Mouse (Mus musculus): Measurements from ENCODE around the gene Hist4h4.

The Hist4h4 gene

GRCm38 (mm10) chr6:136803739-136804633 is at the start of gene Hist4h4:
Hist4h4 (minus strand) TSS chr6:136804415.
- DNase-seq (ENCODE audit: extremely low read depth, low read depth, low spot score): peak; percentile 66

GRCm38 (mm10) chr6:136852762-136853161 is 48.5 kb upstream of the Hist4h4 start:
- no peak for DNase-seq (ENCODE audit: extremely low read depth, low read depth, low spot score)

- DNase-seq (ENCODE audit: extremely low read depth, low read depth, low spot score): no peak
Measured at GRCm38 (mm10) chr6:136852348-136852747, 48.1 kb upstream of the Hist4h4 start.

- DNase-seq (ENCODE audit: extremely low read depth, low read depth, low spot score): no peak
Measured at GRCm38 (mm10) chr6:136850267-136850666, 46.1 kb upstream of the Hist4h4 start.

GRCm38 (mm10) chr6:136848971-136849370 is 44.8 kb upstream of the Hist4h4 start:
- no peak for DNase-seq (ENCODE audit: extremely low read depth, low read depth, low spot score)

GRCm38 (mm10) chr6:136848399-136848798 is 44.2 kb upstream of the Hist4h4 start:
- no peak for DNase-seq (ENCODE audit: extremely low read depth, low read depth, low spot score)

GRCm38 (mm10) chr6:136847790-136848189 is 43.6 kb upstream of the Hist4h4 start:
- DNase-seq (ENCODE audit: extremely low read depth, low read depth, low spot score): no peak

- no peak for DNase-seq (ENCODE audit: extremely low read depth, low read depth, low spot score)
Measured at GRCm38 (mm10) chr6:136847267-136847666, 43.1 kb upstream of the Hist4h4 start.

GRCm38 (mm10) chr6:136845706-136846480 is 41.7 kb upstream of the Hist4h4 start:
- DNase-seq (ENCODE audit: extremely low read depth, low read depth, low spot score): no peak

- DNase-seq (ENCODE audit: extremely low read depth, low read depth, low spot score): no peak
Measured at GRCm38 (mm10) chr6:136844903-136845302, 40.7 kb upstream of the Hist4h4 start.

- no peak for DNase-seq (ENCODE audit: extremely low read depth, low read depth, low spot score)
Measured at GRCm38 (mm10) chr6:136837323-136837722, 33.1 kb upstream of the Hist4h4 start.

GRCm38 (mm10) chr6:136835352-136835751 is 31.1 kb upstream of the Hist4h4 start, which contains the start of gene Smco3:
Smco3 (minus strand) TSS chr6:136835452.
- no peak for DNase-seq (ENCODE audit: extremely low read depth, low read depth, low spot score)

GRCm38 (mm10) chr6:136831712-136832111 is 27.5 kb upstream of the Hist4h4 start:
- DNase-seq (ENCODE audit: extremely low read depth, low read depth, low spot score): no peak

- DNase-seq (ENCODE audit: extremely low read depth, low read depth, low spot score): no peak
Measured at GRCm38 (mm10) chr6:136828681-136829080, 24.5 kb upstream of the Hist4h4 start.

GRCm38 (mm10) chr6:136827881-136828561 is 23.8 kb upstream of the Hist4h4 start, which contains the start of gene Wbp11:
Wbp11 (minus strand) TSS chr6:136828233.
- peak; percentile 96 for DNase-seq (ENCODE audit: extremely low read depth, low read depth, low spot score)

GRCm38 (mm10) chr6:136827516-136827880 is 23.3 kb upstream of the Hist4h4 start, which contains the start of gene BC049715:
BC049715 (plus strand) TSS chr6:136827626.
- DNase-seq (ENCODE audit: extremely low read depth, low read depth, low spot score): no peak

GRCm38 (mm10) chr6:136827116-136827515 is 22.9 kb upstream of the Hist4h4 start:
- DNase-seq (ENCODE audit: extremely low read depth, low read depth, low spot score): no peak

- no peak for DNase-seq (ENCODE audit: extremely low read depth, low read depth, low spot score)
Measured at GRCm38 (mm10) chr6:136824987-136825386, 20.8 kb upstream of the Hist4h4 start.

GRCm38 (mm10) chr6:136821086-136821485 is 16.9 kb upstream of the Hist4h4 start:
- DNase-seq (ENCODE audit: extremely low read depth, low read depth, low spot score): no peak

GRCm38 (mm10) chr6:136820381-136820780 is 16.2 kb upstream of the Hist4h4 start:
- no peak for DNase-seq (ENCODE audit: extremely low read depth, low read depth, low spot score)

GRCm38 (mm10) chr6:136817549-136817948 is 13.3 kb upstream of the Hist4h4 start:
- no peak for DNase-seq (ENCODE audit: extremely low read depth, low read depth, low spot score)

Data from fat pad, adult 2 months (tissue).